Mouse (Mus musculus): ENCODE measurements at regions not wholly inside any gene's neighbourhood (a gene's known extent, or its start where the extent isn't known, plus 50 kb on each side); places are given as distances from the start of the nearest gene placed in this dataset.

GRCm38 (mm10) chr14:103987266-103987665, 143.1 kb upstream of the Ednrb start:
- H3K4me3 ChIP-seq (replicated peaks; ENCODE audit: extremely low read depth, low read depth, low read length), result no peak overlapping the region
- TF ChIP-seq CTCF (IDR thresholded peaks at IDR 0.05; ENCODE audit: insufficient read depth, low read length) (no peak), POLR2A (IDR thresholded peaks at IDR 0.05; ENCODE audit: borderline replicate concordance, extremely low read depth, low read depth, low read length) (no peak)
- 92% methylated on average over 3 of the region's 3 CpGs for WGBS
- no peak for DNase-seq
- no peaks in the 10 kb centered on the region for H3K4me1 ChIP-seq (ENCODE audit: control insufficient read depth, insufficient read depth, low read length)

DNA sequence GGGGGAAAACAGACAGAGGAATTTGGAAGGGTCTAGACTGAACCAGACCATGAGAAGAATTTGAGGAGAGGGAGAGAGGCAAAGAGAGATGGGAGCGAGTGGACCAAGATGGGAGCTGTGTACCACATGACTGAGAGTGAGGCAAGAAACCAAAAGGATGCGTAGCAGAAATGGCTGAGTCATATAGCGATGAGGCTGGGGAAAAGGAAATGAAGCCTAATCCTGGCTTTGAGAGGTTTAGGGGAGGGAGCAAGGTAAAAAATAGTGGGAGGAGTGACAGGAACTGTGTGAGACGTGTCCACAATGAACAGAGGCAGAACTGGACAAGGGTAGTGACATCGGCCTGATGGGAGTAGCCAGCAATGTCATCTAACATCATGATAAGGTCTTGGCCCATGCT, 140.1 kb upstream of the Ednrb start:
- WGBS, result 87% methylated on average over 5 of the region's 5 CpGs
- no peak for DNase-seq
- no peak for TF ChIP-seq CTCF (IDR thresholded peaks at IDR 0.05; ENCODE audit: insufficient read depth, low read length)
- no peak overlapping the region for H3K4me3 ChIP-seq (replicated peaks; ENCODE audit: extremely low read depth, low read depth, low read length)
- H3K4me1 ChIP-seq (ENCODE audit: control insufficient read depth, insufficient read depth, low read length), result no peaks in the 10 kb centered on the region

GRCm38 (mm10) chr14:103978808-103979207, 134.6 kb upstream of the Ednrb start:
- WGBS, result 80% methylated on average over 2 of the region's 2 CpGs

GRCm38 (mm10) chr14:103977769-103978168, 133.6 kb upstream of the Ednrb start:
- H3K4me3 ChIP-seq (replicated peaks; ENCODE audit: extremely low read depth, low read depth, low read length), result no peak overlapping the region
- TF ChIP-seq POLR2A (IDR thresholded peaks at IDR 0.05; ENCODE audit: borderline replicate concordance, extremely low read depth, low read depth, low read length) (no peak), CTCF (IDR thresholded peaks at IDR 0.05; ENCODE audit: insufficient read depth, low read length) (no peak)
- H3K4me1 ChIP-seq (ENCODE audit: control insufficient read depth, insufficient read depth, low read length), result no peaks in the 10 kb centered on the region
- DNase-seq, result no peak
- 31% methylated on average over 2 of the region's 2 CpGs for WGBS

More at GRCm38 (mm10) chr14:103978808-103979207, 134.6 kb upstream of the Ednrb start:
- no peak for DNase-seq
- no peak overlapping the region for H3K4me3 ChIP-seq (replicated peaks; ENCODE audit: extremely low read depth, low read depth, low read length)
- TF ChIP-seq POLR2A (IDR thresholded peaks at IDR 0.05; ENCODE audit: borderline replicate concordance, extremely low read depth, low read depth, low read length), result no peak
- TF ChIP-seq CTCF (IDR thresholded peaks at IDR 0.05; ENCODE audit: insufficient read depth, low read length), result no peak
- H3K4me1 ChIP-seq (ENCODE audit: control insufficient read depth, insufficient read depth, low read length), result no peaks in the 10 kb centered on the region

GRCm38 (mm10) chr14:103973955-103974354, 129.8 kb upstream of the Ednrb start:
- Histone ChIP-seq H3K4me1 (ENCODE audit: control insufficient read depth, insufficient read depth, low read length) (no peaks in the 10 kb centered on the region), H3K4me3 (replicated peaks; ENCODE audit: extremely low read depth, low read depth, low read length) (no peak overlapping the region)
- no peak for DNase-seq
- TF ChIP-seq POLR2A (IDR thresholded peaks at IDR 0.05; ENCODE audit: borderline replicate concordance, extremely low read depth, low read depth, low read length) (no peak), CTCF (IDR thresholded peaks at IDR 0.05; ENCODE audit: insufficient read depth, low read length) (no peak)
- 87% methylated on average over 4 of the region's 4 CpGs for WGBS

GRCm38 (mm10) chr14:103973111-103973510, 128.9 kb upstream of the Ednrb start:
- TF ChIP-seq CTCF (IDR thresholded peaks at IDR 0.05; ENCODE audit: insufficient read depth, low read length), result no peak
- no peak for TF ChIP-seq POLR2A (IDR thresholded peaks at IDR 0.05; ENCODE audit: borderline replicate concordance, extremely low read depth, low read depth, low read length)
- H3K4me1 ChIP-seq (ENCODE audit: control insufficient read depth, insufficient read depth, low read length), result no peaks in the 10 kb centered on the region
- no peak overlapping the region for H3K4me3 ChIP-seq (replicated peaks; ENCODE audit: extremely low read depth, low read depth, low read length)
- 69% methylated on average over 7 of the region's 7 CpGs for WGBS
- DNase-seq, result no peak

- no peak for DNase-seq
- Histone ChIP-seq H3K4me1 (ENCODE audit: control insufficient read depth, insufficient read depth, low read length) (no peaks in the 10 kb centered on the region), H3K4me3 (replicated peaks; ENCODE audit: extremely low read depth, low read depth, low read length) (no peak overlapping the region)
- 64% methylated on average over 2 of the region's 2 CpGs for WGBS
- TF ChIP-seq POLR2A (IDR thresholded peaks at IDR 0.05; ENCODE audit: borderline replicate concordance, extremely low read depth, low read depth, low read length) (no peak), CTCF (IDR thresholded peaks at IDR 0.05; ENCODE audit: insufficient read depth, low read length) (no peak)
Observed at GRCm38 (mm10) chr14:103969305-103969704, 125.1 kb upstream of the Ednrb start.

- H3K4me3 ChIP-seq (replicated peaks; ENCODE audit: extremely low read depth, low read depth, low read length), result no peak overlapping the region
- no peaks in the 10 kb centered on the region for H3K4me1 ChIP-seq (ENCODE audit: control insufficient read depth, insufficient read depth, low read length)
- DNase-seq, result no peak
- no peak for TF ChIP-seq POLR2A (IDR thresholded peaks at IDR 0.05; ENCODE audit: borderline replicate concordance, extremely low read depth, low read depth, low read length)
- TF ChIP-seq CTCF (IDR thresholded peaks at IDR 0.05; ENCODE audit: insufficient read depth, low read length), result no peak
- WGBS, result 76% methylated on average over 2 of the region's 2 CpGs
Observed at GRCm38 (mm10) chr14:103966293-103966692, 122.1 kb upstream of the Ednrb start.

- WGBS, result 47% methylated on average over 11 of the region's 11 CpGs
- no peak for DNase-seq
- TF ChIP-seq CTCF (IDR thresholded peaks at IDR 0.05; ENCODE audit: insufficient read depth, low read length), result no peak
- TF ChIP-seq POLR2A (IDR thresholded peaks at IDR 0.05; ENCODE audit: borderline replicate concordance, extremely low read depth, low read depth, low read length), result no peak
- H3K4me3 ChIP-seq (replicated peaks; ENCODE audit: extremely low read depth, low read depth, low read length), result no peak overlapping the region
- no peaks in the 10 kb centered on the region for H3K4me1 ChIP-seq (ENCODE audit: control insufficient read depth, insufficient read depth, low read length)
Observed at GRCm38 (mm10) chr14:103962303-103962881, 118.2 kb upstream of the Ednrb start.

GRCm38 (mm10) chr14:103951899-103952298, 107.7 kb upstream of the Ednrb start:
- DNase-seq, result no peak
- Histone ChIP-seq H3K4me1 (ENCODE audit: control insufficient read depth, insufficient read depth, low read length) (no peaks in the 10 kb centered on the region; the same call in 1 of the 2 replicates), H3K4me3 (replicated peaks; ENCODE audit: extremely low read depth, low read depth, low read length) (no peak overlapping the region)
- TF ChIP-seq POLR2A (IDR thresholded peaks at IDR 0.05; ENCODE audit: borderline replicate concordance, extremely low read depth, low read depth, low read length) (no peak), CTCF (IDR thresholded peaks at IDR 0.05; ENCODE audit: insufficient read depth, low read length) (no peak)
- 93% methylated on average over 6 of the region's 6 CpGs for WGBS
